Mouse (Mus musculus) testis, postnatal 10 days (tissue): ENCODE data around the gene Naa80.

Source experiments
- DNase-seq: peaks from one replicate; pipeline ENCODE4 v3.0.0; 2021; ENCODE audit warnings: low spot score

Gene Naa80

GRCm38 (mm10) chr9:107618778-107619545, 40.3 kb downstream of the Naa80 start:
- DNase-seq: no peak

DNA sequence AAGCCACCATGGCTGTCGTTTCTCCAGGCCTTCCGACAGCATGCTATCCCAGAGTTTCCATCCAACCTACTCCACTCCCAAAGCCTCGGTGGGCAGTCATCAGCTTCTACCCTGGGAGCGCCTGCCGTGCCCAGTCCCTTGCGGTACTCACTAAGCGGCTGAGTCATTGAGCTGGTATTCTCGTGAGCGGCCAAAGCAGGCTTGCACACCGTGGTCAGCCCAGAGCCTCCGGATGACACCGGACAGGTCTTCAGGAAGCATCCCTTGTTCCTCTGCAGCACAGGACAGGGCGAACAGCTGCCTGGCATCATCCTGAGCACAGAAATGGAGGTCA, 40.8 kb downstream of the Naa80 start:
- DNase-seq: no peak

DNA sequence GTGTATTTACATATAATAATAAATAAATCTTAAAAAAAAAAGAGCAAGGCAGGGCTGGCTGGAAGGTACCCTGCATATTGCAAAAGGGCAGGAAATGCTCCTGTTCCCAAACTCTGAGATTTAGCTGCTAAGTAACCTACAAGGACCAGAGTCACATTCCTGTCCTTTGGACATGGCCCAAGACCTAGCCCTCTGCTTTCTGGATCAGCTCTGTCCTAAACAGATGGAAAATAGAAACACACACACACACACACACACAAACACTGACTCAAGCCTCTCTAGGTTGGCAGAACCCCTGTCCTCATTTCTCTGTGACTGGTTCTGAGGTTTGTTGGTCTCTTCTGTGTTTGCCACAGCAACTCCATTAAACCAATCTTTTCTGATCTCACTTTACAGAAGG, 42.3 kb downstream of the Naa80 start:
- no peak for DNase-seq

DNA sequence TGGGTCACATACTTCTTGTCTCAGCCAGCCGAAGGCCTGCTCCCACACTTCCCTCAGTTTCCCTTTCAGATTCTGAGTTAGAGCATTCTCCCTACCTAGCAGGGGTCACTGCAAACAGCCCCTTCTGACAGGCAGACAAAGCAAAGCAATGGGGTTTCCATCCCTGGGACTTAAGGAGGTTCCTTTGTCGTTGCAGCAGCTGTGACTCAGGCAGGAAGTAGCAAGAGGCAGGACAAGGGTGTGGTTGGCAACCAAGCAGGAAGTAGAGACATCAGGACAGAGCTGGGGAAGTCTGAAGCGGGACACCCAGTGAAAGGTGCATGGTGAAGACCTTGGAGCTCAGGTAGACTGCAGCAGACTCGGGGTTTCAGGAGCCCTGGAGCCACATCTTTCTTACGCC, 45.9 kb downstream of the Naa80 start:
- DNase-seq: no peak

DNA sequence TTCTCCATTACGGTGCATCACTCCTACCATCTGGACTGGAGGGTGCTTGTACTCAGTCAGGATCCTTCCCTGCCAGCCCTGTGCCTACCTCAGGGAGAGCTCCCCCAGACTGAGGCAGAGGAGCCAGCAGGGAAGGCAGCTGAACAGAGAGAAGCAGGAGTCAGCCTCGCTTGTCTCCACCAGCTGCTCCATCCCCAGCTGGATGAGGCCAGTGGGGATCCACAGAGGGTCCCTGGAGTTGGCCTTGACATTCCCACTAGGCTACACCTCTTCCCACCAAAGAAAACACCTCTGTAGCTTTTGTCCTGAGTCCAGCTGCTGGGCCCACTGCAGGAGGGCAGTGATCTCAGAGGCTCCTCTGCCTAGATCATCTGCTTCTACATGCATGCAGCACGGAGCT, 46.3 kb downstream of the Naa80 start:
- DNase-seq: no peak

GRCm38 (mm10) chr9:107625351-107626128, 46.9 kb downstream of the Naa80 start:
- no peak for DNase-seq

DNA sequence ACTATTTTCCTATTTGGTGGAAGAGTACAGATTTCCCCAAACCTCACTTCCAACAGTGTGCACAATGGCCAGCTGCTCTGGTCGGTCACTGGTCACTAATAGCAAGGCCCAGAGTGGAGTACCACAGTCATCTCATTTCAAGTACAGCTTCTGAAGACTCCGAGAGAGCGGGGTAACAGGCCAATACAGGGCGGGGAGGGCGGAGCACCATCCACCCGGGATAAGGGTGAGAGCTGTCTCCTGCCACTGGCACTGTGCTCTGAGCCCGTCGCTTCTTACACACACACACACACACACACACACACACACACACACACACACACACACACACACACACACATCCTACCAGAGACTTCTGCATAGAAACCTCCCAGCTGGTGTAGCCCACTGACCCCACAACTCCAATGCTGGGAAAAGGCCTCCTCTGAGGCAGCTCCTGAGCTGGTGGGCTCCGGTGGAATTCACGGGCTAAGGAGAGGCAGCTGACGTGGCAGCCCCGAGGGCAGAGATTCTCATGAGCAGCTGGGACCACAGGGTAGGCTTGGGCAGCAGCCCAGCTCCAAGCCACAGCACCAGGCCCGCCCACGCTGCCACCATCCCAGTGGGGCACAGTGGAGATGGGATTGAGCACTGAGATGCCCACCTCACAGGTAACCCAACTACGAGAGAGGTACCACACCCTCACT, 47.6 kb downstream of the Naa80 start:
- DNase-seq: no peak

DNA sequence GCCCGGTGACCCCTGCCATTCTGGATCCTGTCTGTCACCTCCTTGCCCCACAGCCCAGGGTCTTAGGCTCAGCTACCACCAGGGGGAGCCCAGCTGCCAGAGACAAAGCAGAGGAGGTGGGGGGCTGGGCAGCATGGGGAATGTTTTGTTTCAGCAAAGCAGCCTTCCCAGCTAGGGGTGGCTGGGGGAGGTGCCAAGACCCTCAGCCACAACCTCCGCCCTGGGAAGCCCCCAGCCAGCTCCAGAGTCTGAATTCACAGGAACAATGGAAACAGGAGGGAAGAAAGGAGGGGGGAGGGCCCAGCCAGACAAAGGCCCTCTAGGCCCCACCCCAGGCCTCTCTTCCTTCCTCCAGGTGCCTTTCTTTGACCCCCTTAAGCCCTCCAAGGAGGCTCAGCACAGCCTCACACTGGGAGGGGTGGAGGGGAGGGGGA, 48.2 kb downstream of the Naa80 start:
- DNase-seq: peak; percentile 92

GRCm38 (mm10) chr9:107627387-107628255, 48.9 kb downstream of the Naa80 start:
- DNase-seq: no peak

GRCm38 (mm10) chr9:107628721-107629410, 50.2 kb downstream of the Naa80 start:
- DNase-seq: no peak

DNA sequence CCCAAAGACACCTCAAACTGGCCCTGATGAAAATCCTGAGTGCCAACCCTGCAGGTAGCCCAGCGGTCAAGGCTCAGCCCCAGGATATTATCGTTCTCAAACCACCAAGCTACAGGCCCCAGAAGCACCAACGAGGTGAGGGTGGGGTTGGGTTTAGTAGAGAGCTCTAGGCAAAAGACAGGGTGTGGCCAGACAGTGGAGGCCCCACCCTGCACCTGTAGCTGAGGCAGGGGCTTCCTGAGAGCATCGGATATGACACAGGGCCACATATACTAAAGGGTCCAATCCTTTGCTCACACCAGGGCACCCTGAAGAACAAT, 50.7 kb downstream of the Naa80 start:
- no peak for DNase-seq

- DNase-seq: no peak
These were observed 51.3 kb downstream of the Naa80 start for GRCm38 (mm10) chr9:107629901-107630425.

DNA sequence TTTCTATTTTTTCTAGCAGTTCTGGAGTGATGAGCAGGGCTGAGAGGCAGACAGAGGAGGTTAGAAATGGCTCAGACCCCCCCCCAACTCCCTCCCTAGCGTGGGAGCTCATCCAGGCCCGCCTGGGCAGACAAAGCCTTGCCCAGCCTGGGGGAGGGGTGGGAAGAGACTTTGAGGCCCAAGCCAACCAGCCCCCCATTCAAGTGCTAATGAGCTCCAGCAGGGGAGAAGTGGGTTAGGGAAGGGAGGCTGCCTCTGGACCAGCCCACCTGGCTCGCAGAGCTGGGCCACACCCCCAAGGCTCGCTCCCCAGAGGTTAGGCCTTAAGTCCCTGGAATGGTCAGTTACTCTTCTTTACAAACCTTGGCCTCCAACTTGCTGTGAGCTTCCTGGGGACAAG, 51.9 kb downstream of the Naa80 start:
- peak; percentile 69 for DNase-seq

DNA sequence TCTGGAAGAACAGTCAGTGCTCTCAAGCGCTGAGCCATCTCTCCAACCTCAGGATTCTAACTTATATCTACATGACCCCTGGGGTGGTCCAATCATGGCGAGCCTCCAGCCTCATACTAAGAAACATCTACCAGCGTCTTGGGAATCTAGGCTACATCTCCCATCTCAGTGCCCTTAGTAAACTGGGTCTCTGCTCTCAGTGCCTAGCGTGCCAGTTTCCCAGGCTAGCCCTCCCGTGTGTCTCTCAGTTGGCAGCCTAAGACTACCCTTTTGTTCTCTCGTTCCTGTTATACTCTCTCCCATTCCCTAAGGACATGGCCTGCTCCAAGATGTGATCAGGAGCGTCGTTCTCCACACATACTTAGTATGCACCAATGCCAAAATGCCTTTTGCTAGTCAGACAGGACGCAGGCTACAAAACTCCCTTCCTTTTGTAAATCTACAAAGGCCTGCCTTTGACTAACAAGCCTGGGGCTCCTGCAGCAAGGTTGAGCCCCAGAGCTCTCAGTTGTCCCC, 52.7 kb downstream of the Naa80 start:
- no peak for DNase-seq

DNA sequence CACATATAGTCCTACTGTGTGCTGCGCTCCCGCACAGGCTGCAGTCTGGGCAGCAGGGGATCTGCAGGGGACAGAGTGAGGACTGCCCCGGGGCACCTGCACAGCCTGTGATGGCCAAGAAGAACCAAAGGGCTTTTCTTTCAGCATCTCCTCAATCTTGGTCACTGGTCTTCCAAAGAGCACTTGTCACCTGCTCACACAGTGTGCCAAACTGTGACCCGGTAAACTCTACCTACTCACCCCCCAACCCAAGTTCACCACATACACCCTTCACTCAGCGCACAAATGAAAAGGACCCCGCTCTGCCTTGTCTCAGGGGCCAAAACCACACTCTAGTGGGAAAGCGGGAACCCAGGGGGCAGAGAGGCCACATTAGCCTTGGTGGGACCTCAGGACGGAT, 53.2 kb downstream of the Naa80 start:
- no peak for DNase-seq

- DNase-seq: peak; percentile 66
These were observed 53.8 kb downstream of the Naa80 start for GRCm38 (mm10) chr9:107632478-107632877.

DNA sequence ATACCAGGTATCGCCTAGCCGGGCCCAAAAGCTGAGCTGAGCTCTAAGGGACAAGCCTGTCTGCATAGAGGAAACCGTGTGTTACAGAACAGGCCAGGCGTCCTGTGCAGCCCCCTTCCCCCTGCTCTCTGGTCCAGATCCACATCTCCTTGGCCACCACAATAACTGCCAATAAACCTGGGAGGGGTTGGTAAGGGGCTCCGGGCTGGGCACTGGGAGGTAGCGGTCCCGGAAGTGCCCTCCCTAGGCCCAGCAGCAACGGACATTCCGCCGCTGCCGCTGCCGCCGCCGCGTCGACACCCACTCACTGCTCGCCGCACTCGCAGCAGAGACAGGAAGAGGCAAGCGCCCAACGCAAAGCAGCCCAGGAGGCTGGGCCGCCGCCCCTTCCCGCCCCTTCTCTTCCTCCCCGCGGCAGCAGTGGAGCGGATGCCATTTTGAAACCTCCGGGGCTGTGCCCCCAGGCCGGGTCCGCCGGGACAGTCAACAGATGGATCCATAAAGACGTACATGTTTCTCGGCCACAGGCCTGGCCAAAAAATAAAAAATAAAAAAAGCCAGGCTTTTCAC, 54.5 kb downstream of the Naa80 start:
- peak; percentile 81 for DNase-seq
